Mouse (Mus musculus) kidney, postnatal 14 days (tissue): ENCODE results near the gene Eva1c.
A peak's percentile ranks its signal among the peaks of the same experiment; 100 is the strongest.
"Not testable (repeated sequence)": the region's sequence is repeated elsewhere in the genome, so short reads cannot be mapped to it uniquely, and the experiment has no call there.

Experiments used
- DNase-seq: peaks from one replicate; pipeline ENCODE4 v3.0.0; 2022; ENCODE audit warnings: mixed read lengths

The Eva1c gene

GRCm38 (mm10) chr16:90826457-90826856 is at the start of gene Eva1c:
TSS of gene Eva1c (plus strand) at chr16:90826719.
- no peak for DNase-seq

- DNase-seq, result no peak
These were observed 46.7 kb upstream of the Eva1c start for GRCm38 (mm10) chr16:90779783-90780182.

GRCm38 (mm10) chr16:90783302-90783701 is 43.2 kb upstream of the Eva1c start:
- DNase-seq, result no peak

GRCm38 (mm10) chr16:90785257-90785656 is 41.3 kb upstream of the Eva1c start:
- DNase-seq, result no peak

GRCm38 (mm10) chr16:90788580-90788979 is 37.9 kb upstream of the Eva1c start:
- DNase-seq, result no peak

GRCm38 (mm10) chr16:90790946-90791345 is 35.6 kb upstream of the Eva1c start:
- no peak for DNase-seq

GRCm38 (mm10) chr16:90792066-90792465 is 34.5 kb upstream of the Eva1c start:
- DNase-seq, result no peak

- peak; percentile 25 for DNase-seq
These were observed 34.0 kb upstream of the Eva1c start for GRCm38 (mm10) chr16:90792500-90792899.

GRCm38 (mm10) chr16:90794708-90795107 is 31.8 kb upstream of the Eva1c start:
- DNase-seq, result no peak

GRCm38 (mm10) chr16:90798446-90798845 is 28.1 kb upstream of the Eva1c start:
- no peak for DNase-seq

- no peak for DNase-seq
These were observed 27.7 kb upstream of the Eva1c start for GRCm38 (mm10) chr16:90798848-90799247.

GRCm38 (mm10) chr16:90799840-90800239 is 26.7 kb upstream of the Eva1c start:
- no peak for DNase-seq

GRCm38 (mm10) chr16:90801251-90801650 is 25.3 kb upstream of the Eva1c start:
- DNase-seq, result no peak

GRCm38 (mm10) chr16:90801928-90802327 is 24.6 kb upstream of the Eva1c start:
- no peak for DNase-seq

GRCm38 (mm10) chr16:90804466-90804865 is 22.1 kb upstream of the Eva1c start:
- no peak for DNase-seq

GRCm38 (mm10) chr16:90809975-90810715 is 16.4 kb upstream of the Eva1c start, which contains the start of gene Urb1:
TSS of gene Urb1 (minus strand) at chr16:90810413.
- DNase-seq, result peak; percentile 98

GRCm38 (mm10) chr16:90810716-90811256 is 15.7 kb upstream of the Eva1c start:
- DNase-seq, result no peak

GRCm38 (mm10) chr16:90812086-90812485 is 14.4 kb upstream of the Eva1c start:
- DNase-seq, result no peak

- DNase-seq, result no peak
These were observed 6.2 kb upstream of the Eva1c start for GRCm38 (mm10) chr16:90820326-90820725.

GRCm38 (mm10) chr16:90821046-90821697 is 5.3 kb upstream of the Eva1c start:
- no peak for DNase-seq

- DNase-seq, result no peak
These were observed 4.1 kb upstream of the Eva1c start for GRCm38 (mm10) chr16:90822284-90822935.

GRCm38 (mm10) chr16:90822981-90823380 is 3.5 kb upstream of the Eva1c start:
- DNase-seq, result peak; percentile 31

- not testable (repeated sequence) for DNase-seq
These were observed 2.5 kb upstream of the Eva1c start for GRCm38 (mm10) chr16:90823986-90824385.

- DNase-seq, result no peak
These were observed 478 bp upstream of the Eva1c start for GRCm38 (mm10) chr16:90826041-90826440.
